Mouse (Mus musculus) spleen, adult 18-20 months (tissue): ENCODE data around the gene Hddc2.

Source experiments
- DNase-seq, 2 experiments: peaks; one replicate each; pipeline ENCODE4 v3.0.0; 2022; ENCODE audit warnings: mixed read lengths in 2 of 2

The Hddc2 gene

DNA sequence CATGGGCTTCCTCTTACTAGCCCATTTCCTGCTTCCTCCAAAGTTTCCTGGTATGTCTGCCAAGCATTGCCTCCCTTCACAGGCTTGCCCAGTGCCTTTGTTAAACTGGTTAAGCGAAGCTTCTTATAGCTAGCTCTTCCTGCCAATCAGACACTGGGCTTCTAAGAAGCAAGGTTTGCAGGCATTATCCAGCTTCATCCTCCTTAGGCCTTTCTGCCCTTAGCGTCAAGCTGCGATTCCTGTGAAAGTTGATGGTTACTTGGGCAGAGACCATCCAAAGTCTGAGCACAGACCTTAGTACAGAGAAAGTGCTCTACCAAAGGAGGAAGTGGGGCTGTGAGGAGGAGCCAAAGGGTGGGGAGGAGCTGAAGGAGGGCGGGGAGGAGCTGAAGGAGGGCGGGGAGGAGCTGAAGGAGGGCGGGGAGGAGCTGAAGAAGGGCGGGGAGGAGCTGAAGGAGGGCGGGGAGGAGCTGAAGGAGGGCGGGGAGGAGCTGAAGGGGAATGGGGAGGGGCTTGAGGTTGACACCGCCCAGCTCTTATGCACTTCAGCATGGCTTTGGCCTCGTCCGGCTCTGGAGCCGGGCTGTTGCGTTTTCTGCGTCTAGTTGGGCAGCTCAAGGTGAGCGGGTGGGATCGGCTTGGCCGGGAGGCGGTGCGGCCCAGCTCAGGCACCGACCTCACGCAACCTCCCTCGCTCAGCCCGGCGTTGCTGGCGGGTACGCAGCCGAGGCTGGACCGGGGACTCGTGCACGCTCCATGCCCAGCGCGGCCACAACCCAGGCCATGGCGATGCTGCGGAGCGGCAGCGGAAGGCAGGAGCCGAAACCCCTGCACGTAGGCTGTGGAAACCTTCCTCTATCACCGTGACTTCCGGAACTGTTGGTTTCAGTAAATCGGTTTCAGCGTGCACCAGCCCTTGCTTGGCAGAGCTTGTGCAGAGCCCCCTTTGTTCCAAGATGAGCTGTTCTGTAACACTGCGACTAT is at the start of gene Hddc2:
Gene Hddc2, plus strand, starts transcription at position 519 of the 984 bp plus-strand sequence.
- DNase-seq: peak; percentile 70

DNA sequence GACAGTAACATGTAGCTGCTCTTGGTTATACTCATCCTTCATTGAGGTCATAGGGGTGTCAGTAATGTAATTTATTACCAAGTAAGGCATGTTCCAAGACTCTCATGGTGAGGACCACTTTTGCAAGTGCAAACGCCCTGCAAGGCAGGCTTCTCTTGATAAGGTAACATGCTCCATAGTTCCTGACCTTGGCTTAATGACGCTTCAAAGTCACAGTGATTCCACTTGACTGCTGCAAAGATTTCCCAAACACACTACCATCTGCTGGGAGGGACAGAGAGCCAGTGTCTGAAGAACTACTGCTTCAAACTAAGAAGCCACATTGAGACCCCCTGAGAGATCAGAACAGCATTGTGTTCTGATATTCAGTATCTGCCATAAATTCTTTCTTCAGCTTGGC is 40.4 kb upstream of the Hddc2 start:
- no peak for DNase-seq

DNA sequence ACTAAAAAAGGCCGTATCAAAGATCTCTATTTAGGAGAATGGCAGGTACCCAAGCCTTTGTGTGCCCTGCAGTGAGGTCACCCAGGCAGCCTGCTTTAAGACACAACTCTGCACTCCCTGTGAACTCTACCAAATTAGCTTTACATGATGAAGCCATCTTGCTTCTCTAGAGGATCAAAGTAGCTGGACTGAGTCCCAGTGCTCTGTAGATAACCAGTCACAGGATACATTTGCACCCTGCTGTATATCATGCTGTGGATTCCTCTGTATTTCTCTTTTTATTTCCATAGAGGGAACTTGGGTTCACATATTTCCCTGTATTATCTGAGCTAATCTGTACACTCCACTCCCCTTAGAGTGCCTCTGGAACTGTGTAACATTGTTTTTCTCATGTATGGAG is 40.0 kb upstream of the Hddc2 start:
- DNase-seq: no peak

DNA sequence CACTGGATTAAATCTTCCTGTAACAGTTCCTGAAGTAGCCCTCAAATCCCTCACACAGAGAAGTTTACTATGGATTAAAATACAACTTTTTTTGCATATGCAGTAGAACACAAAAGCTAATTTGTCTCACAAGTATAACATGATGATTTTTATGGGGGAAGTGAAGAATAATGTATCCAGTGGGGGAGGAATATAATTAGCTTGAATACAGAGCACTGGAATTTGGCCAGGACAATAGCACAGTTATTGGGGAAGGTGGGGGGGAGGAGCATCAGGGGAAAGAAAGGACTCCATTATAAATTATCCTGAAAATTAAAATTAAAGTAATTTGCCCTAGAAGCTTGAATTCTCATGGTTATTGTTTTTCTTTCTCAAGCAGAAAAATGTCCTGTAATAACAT is 25.4 kb upstream of the Hddc2 start:
- DNase-seq: no peak

DNA sequence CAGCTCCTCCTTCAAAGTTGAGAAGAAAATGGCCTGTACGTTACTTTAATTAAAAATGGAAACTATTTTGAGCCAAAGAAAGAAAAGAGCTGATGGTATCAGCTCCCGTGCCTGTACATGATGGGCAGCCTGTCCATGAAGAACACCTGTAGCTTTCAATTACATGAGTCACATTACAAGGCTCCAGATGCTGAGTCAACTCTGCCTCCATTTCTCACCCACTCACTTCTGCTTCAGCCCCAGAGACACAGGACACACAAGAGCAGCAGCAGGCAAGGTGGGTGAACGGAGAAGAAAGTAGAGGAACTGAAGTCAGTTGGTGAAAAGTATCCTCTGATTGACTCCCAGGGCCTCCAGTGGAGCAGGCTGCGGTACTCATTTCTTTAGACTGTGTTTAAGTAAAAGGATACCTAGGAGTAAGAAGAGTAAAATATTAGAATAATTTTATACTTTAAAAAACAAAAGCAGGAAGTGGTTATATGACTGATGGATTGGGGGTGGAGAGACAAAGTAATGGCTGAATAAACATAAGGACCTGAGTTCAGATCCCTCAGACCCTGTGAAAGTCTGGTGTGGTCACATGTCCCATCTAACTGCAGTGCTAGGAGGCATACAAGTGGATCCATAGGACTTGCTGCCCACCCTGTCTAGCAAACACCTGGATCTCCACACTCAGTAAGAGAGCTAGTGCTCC is 24.3 kb upstream of the Hddc2 start:
- DNase-seq: no peak

DNA sequence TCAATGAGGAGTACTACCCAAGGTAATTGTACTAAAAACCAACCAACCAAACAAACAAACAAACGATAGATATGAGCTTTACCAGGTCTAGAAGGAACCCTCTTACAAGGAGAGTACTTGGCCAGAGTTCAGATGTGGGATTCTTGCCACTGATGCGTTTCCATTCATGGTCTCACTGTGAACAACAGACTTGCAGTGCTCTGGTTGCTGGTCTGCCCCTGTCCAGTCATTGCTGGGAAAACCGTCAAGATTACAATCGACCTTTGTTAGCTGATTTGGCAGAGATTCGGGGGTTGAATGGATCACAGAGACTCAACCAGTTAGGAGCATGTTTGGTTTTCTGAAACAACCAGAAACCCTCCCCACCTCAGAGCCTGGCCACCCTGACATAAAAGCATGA is 17.5 kb upstream of the Hddc2 start:
- no peak for DNase-seq

DNA sequence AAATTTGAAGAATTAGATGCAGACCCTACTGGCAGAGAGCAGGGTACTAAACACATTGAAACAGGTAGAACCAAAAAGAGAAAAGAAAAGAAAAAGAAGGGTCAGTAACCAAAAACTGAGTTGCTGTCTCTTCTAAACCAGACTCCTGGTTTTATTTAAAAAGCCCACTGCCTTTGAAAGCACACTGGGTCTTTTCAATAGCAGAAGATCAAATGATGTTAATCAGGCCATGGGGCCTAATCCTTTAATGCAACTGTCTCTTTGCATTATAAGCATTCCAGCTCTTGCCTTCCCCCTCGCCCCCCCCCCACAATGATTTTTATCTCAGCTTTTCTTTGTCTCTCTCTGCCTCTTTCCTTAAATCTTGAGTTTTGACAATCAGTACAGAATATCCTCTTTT is 16.7 kb upstream of the Hddc2 start:
- DNase-seq: no peak

DNA sequence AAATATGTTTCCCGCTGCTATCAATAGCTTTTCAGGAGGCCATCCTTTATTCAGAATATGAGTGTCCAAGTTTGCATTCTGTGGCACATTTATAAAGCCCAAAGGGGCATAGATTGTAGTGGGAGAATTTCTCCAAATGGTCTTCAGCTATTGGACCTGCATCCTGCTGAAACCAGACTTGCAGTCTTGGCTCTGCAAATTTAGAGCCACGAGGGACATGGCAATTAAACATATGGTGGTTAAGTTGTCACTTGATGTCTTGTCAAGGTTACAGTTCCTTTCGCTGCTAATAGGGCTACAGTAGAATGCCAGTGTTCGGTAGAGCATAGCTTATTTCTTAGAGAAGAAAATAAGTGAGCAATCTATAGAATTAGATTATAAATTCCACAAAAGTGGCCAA is 16.1 kb upstream of the Hddc2 start:
- no peak for DNase-seq

DNA sequence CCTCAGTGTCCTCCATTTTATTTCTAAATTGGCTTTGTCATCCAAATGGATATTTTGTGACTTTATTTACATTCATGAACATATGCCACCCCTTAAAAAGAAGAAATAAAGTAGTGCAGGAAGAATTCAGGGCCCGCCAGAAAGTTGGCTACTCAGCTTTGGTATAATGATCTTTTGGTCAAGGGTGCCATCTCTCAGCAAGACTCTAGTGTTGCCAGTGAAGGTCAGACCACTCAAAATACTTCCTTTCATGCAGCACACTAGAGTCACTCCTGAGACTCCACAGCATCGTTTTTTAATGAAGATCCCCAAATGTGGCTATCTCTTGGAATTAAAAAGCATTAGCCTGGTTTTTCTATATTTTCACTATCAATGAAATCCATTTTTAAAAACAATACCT is 14.9 kb upstream of the Hddc2 start:
- DNase-seq: no peak

DNA sequence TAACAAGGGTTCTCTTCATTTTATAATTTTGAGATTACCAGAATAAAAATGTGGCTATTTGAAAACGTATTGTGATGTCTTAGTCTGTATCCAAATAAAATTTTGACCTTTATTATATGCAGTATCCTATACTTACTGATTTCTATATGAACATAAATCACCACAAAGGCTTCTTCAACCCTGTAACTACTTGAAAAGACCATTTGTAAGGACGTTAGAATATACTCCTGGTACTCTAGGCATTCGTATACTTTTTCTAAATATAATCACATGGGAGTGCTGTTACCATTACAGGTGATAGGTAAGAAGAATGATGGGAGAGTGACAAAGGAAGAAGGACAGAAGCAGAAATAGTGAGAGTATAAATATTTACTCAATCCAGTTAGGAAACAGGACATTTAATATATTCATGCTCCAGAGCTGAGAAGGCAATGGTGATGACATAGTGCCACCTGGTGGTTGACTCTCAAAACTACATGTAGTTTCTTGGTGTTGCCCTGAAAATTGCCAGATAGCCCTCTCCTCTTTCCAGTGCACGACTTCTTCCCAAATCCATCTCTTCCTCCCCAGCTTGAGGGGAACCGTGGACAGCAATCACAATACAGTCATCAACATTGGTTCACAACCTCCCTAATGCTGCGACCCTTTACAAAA is 14.1 kb upstream of the Hddc2 start:
- DNase-seq: peak in 1 of 2 experiments; percentile 33

DNA sequence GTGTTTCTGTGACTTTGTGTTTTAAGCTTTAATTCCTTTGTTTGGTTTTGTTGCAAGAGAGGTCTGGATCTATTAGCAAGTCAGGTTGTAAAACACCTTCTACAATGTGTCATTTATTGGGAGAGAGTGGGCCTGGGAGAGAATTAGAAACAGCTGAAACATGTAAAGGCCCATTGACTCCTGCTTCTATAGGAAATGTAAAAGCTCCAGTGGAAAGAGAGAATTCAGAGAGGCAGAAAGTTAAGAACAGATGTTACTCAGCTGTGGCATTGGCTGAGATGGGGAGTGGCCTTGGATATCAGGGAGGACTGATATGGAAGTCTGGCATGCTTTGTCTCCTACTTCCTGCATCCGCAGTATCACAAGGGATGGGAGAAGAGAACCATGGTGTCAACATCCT is 12.9 kb upstream of the Hddc2 start:
- no peak for DNase-seq

DNA sequence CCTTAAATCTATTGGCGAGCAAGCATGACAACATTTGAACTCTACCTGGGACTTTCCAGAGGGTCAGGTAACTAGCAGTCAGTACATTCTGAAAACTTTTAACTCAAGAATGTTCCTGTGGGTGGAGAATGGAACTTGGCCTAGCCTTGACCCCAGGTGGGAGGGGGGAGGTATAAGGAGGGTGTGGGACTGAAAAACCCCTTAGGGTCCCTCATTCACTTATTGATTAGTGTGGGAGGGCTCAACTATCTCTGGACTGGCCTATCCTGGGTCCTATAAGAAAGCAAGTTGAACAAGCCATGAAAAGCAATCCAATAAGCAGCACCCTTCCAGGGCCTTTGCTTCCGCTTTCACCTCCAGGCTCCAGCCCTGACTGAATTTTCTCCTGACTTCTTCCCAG is 9.7 kb upstream of the Hddc2 start:
- no peak for DNase-seq

DNA sequence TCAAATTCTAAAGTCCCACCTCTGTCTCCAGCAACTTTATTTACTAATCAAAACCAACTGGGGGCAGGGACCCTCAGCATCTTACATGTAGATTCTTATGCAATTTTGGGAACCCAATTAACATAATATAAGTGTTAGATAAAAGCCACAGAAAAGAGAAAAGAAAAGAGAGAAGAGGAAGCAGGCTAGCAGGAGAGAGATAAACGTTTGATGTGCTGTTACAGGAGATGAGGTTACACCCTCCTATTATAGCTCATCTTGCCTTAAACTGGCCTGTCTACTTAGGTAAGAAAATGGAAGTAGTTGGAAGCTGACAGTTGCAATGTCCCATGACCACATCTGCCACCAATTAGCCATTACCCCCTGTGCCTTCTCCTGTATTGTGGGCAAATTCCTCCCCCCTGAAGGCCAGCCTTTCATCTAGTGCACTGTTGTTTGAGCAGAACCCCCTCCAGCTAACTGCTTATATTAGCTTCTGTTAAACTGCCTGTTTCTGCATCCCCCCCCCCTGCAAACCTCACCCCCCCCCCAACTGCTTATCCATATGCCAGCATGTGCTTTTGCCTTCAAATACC is 6.1 kb upstream of the Hddc2 start:
- DNase-seq: no peak

DNA sequence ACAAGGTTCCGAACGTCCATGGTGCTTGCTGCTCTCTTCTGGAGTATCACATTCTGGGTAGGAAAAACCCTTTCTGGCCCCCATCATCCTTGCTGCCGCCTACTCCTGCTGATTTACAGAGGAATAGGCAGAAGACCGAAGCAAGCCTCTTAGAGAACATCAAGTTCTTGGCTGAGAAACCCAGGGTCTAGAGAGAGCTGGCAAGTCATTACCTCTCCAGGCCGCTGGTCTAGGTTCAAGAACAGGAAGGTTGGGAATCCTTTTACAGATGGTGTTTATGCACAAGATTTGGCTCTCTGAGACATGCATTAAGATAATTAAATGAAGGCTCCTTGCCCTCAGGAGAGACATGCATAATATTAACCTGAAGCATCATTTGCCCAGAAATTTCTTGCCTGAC is 5.3 kb downstream of the Hddc2 start:
- no peak for DNase-seq

DNA sequence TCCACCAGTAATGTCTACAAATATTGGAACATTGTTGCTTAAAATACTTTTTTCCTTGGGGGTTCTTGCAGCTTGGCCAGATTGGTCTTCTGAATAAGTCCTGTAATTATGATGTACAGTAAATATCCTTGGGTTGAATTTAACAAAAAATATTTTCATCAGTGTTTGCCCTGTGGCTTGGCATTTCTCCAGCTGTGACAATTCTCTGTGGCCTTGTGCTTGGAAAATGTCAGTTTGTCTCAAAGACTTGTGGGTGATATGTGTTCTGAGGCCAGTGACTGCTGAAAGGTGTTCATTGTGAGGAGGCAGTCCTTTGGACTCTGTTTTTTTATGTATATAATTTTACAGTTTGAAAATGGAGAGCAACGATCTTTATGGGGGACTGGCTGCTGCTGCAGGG is 16.3 kb downstream of the Hddc2 start:
- DNase-seq: no peak

DNA sequence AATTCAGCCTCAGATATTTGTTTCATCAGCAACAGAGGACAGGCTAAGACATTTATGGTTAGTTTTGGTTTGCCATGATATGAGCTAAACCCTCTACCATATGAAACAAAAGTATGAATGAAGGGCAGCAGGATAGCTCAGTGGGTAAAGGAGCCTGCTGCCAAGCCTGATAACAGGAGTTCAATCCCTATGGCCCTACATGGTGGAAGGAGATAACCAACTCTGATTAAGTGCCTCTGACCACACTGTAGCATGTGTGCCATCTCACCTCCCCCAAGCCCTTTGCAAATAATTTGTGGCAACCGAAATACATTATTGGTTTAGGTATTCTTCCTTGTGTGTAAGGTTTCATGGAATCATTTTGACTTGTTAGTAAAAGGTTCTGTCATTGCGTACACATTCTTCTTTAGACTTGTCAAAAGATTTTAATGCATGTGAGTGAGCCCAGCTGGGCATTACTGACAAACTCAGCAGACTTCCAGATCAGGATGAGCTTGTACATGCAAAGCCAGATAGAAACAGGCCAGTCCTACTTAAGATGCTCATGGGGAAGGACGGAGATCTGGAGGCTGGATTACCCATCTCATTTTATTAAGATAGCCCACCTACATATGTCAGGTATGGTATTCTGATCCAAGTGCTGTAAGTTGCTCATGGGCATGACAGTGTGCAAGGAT is 17.2 kb downstream of the Hddc2 start:
- DNase-seq: no peak

DNA sequence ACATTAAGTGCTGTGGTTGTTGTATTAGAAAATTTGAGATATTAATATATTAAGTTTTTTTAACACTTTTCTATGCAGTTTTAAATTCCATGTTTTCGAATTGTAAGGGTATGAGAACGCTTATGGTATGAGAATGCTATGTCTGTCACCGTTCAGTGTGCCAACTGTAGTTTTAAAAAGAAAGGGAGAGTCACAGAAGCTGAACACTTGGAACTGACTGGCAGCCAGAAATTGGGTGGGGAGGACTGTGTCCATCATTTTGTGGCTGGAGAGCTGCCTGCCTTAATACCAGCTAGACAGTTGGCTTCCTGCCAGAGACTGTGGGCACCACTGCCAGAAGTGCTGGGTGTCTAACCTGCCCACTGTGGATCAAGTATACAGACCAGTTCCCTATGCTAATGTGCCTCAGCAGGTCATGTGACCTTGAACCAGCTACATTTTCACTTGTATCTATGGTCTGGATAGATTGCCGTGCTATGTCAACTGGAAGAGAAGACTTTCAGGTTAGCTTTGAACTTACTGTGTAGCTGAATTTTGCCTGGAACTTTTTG is 18.1 kb downstream of the Hddc2 start:
- no peak for DNase-seq

DNA sequence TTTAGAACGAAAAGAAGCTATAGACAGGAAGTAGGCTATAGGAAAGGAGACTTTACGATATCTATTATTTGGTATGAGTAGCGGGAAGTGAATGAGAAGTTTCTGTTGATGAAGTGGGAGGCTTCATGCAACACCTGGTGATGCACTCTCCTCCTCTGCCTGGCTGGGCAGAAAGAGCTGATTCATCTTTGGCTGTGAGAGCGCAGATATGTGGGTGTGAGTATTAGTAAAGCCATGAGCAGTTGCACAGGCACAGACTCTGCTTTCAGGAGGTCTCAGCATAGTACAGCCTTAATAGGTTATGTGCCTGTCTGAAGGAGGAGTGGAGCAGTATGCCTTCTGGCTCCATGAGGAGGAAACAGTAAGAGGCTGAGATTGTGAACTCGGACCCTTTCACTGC is 23.2 kb downstream of the Hddc2 start:
- DNase-seq: no peak

DNA sequence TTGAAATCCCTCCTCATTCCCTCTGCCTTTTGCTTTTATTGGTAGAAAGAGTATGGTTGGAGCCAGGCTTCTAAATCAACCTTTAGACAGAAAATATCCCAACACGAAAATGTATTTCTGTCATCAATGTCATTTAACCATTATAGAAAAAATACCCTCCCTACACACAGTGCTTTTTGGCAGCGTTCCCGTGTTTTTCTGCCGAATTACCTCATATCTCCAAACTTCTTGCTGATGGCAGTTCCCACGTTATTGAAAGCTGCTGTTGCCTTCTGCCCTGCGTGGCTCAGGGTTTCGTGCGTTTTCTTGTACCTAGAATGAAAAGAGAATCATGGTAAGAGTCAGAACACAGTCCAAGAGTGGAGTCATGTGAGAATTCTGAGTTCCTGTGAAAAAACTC is 33.2 kb downstream of the Hddc2 start:
- DNase-seq: no peak

DNA sequence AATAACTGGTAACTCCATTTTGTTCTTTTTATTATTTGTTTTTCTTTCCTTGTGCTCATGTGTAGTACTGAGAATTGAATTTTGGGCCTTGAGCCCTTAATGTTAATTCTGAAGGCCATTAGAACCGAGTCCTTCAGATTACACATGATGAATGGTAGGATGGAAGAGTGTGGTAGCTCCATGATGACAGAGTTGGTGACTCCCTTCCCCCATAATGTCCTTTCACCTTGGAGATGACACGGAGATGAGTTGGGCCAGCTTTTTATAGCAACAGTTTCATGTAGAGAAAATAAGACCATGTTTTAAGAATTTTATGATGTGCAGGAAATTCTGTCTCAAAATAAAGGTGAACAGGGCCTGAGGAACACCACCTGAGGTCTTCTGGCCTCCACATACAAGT is 37.9 kb downstream of the Hddc2 start:
- no peak for DNase-seq

DNA sequence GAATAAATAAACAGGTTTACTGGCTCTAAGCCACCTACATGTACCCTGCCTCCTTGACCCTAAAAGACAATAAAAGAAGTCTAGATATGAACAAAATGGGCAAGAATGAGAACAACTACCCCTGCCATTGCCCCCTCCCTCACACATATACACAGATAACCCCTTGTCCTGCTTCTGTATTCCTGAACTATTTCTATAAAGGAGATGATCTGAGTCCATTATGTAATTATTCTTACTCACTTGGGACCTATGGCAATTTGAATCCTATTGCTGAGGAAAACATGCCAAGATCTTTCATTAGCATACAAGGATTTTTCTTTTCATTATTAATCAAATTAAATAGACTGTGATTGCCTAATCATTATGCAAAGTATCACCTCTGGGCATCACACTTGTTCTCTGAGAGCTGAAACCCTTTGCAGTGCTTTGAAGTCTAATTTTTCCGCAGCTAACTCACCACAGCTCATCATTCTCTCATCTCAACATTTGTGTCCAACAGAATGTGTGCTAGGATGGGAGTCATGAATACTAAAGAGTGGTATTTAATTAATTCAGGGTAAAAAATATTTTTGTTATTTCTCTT is 39.8 kb downstream of the Hddc2 start:
- no peak for DNase-seq

DNA sequence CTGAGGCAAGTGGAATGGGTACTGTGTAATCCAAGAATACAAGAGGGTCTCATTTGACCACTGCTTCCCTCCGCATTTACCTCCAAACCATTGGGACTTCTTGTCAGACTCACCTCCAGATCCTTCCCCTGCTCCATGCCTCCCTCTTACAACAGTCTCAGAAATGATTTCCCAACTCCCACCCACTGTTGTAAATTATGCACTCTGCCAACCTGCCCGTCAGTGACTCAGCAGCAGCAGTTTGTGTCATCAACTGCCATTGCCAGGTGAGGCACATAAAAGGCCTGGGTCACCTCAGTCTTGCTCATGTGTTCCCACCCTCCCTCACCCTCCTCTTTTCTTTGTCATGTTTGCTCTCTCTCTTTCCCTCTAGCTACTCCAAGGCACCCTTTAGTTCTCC is 41.0 kb downstream of the Hddc2 start:
- no peak for DNase-seq
